Mouse (Mus musculus): ENCODE measurements around the gene Pcdh19. TPM values are rescaled to one million over a fixed set of nuclear protein-coding genes. Genes with fewer than 3 reads are reported as not detected.
"Not testable (repeated sequence)": the region's sequence is repeated elsewhere in the genome, so short reads cannot be mapped to it uniquely, and the experiment has no call there.

Gene Pcdh19
- polyA plus RNA-seq (2015; fragmentation: Nextera tagmentation; extraction: Ambion mirVana): 16.2 and 19.2 TPM in 2 replicates

GRCm38 (mm10) chrX:133688840-133689239, at the start of gene Pcdh19:
Gene Pcdh19 (minus strand): TSS chrX:133688987.
- ATAC-seq: peak; percentile 91
- H3K4me1 ChIP-seq: peaks cover 6% of the 10 kb centered on the region; the same call in 1 of the 2 replicates
- H3K27me3 ChIP-seq: no peaks in the 10 kb centered on the region
- H3K4me2 ChIP-seq: peak within 1 kb of the TSS; percentile 70
- no peaks in the 10 kb centered on the region for H3K36me3 ChIP-seq (ENCODE audit: poor library complexity, severe bottlenecking)
- H3K4me3 ChIP-seq: peak within 1 kb of the TSS; percentile 56
- H3K9ac ChIP-seq: peak within 1 kb of the TSS; percentile 77
- H3K27ac ChIP-seq: peak within 1 kb of the TSS; percentile 86
- H3K9me3 ChIP-seq (replicated peaks): no peaks in the 10 kb centered on the region
- WGBS: 36% methylated on average over 11 of the region's 26 CpGs

- H3K4me2 ChIP-seq: no peak overlapping the region
- no peak for ATAC-seq
- H3K27ac ChIP-seq: no peak overlapping the region
- H3K9ac ChIP-seq: no peak overlapping the region
- H3K9me3 ChIP-seq (replicated peaks): no peaks in the 10 kb centered on the region
- H3K4me1 ChIP-seq: no peaks in the 10 kb centered on the region
- no peak overlapping the region for H3K4me3 ChIP-seq
- 90% methylated on average over 2 of the region's 2 CpGs for WGBS
- no peaks in the 10 kb centered on the region for H3K36me3 ChIP-seq (ENCODE audit: poor library complexity, severe bottlenecking)
- H3K27me3 ChIP-seq: no peaks in the 10 kb centered on the region
Measured at GRCm38 (mm10) chrX:133735871-133736270, 47.1 kb upstream of the Pcdh19 start.

- Histone ChIP-seq H3K36me3 (ENCODE audit: poor library complexity, severe bottlenecking) (no peaks in the 10 kb centered on the region), H3K27ac (no peak overlapping the region), H3K4me2 (no peak overlapping the region), H3K9me3 (replicated peaks) (no peaks in the 10 kb centered on the region), H3K27me3 (no peaks in the 10 kb centered on the region), H3K9ac (no peak overlapping the region), H3K4me1 (no peaks in the 10 kb centered on the region), H3K4me3 (no peak overlapping the region)
- ATAC-seq: no peak
- WGBS: 54% methylated on average over 6 of the region's 6 CpGs
Measured at GRCm38 (mm10) chrX:133734984-133735383, 46.2 kb upstream of the Pcdh19 start.

GRCm38 (mm10) chrX:133721517-133721916, 32.7 kb upstream of the Pcdh19 start:
- 85% methylated on average over 3 of the region's 3 CpGs for WGBS
- no peak overlapping the region for H3K4me2 ChIP-seq
- no peaks in the 10 kb centered on the region for H3K36me3 ChIP-seq (ENCODE audit: poor library complexity, severe bottlenecking)
- no peaks in the 10 kb centered on the region for H3K27me3 ChIP-seq
- no peaks in the 10 kb centered on the region for H3K4me1 ChIP-seq
- H3K9ac ChIP-seq: no peak overlapping the region
- H3K27ac ChIP-seq: no peak overlapping the region
- H3K9me3 ChIP-seq (replicated peaks): no peaks in the 10 kb centered on the region
- H3K4me3 ChIP-seq: no peak overlapping the region
- no peak for ATAC-seq

- H3K27ac ChIP-seq: no peak overlapping the region
- no peak for ATAC-seq
- H3K27me3 ChIP-seq: no peaks in the 10 kb centered on the region
- no peak overlapping the region for H3K9ac ChIP-seq
- H3K36me3 ChIP-seq (ENCODE audit: poor library complexity, severe bottlenecking): no peaks in the 10 kb centered on the region
- no peak overlapping the region for H3K4me2 ChIP-seq
- no peaks in the 10 kb centered on the region for H3K9me3 ChIP-seq (replicated peaks)
- no peaks in the 10 kb centered on the region for H3K4me1 ChIP-seq
- 60% methylated on average over 2 of the region's 2 CpGs for WGBS
- H3K4me3 ChIP-seq: no peak overlapping the region
Measured at GRCm38 (mm10) chrX:133710621-133711020, 21.8 kb upstream of the Pcdh19 start.

- H3K4me2 ChIP-seq: no peak overlapping the region
- H3K27me3 ChIP-seq: no peaks in the 10 kb centered on the region
- H3K9ac ChIP-seq: no peak overlapping the region
- H3K4me3 ChIP-seq: no peak overlapping the region
- 90% methylated on average over 1 of the region's 1 CpGs for WGBS
- ATAC-seq: no peak
- no peaks in the 10 kb centered on the region for H3K36me3 ChIP-seq (ENCODE audit: poor library complexity, severe bottlenecking)
- no peaks in the 10 kb centered on the region for H3K4me1 ChIP-seq
- H3K27ac ChIP-seq: no peak overlapping the region
- no peaks in the 10 kb centered on the region for H3K9me3 ChIP-seq (replicated peaks)
Measured at GRCm38 (mm10) chrX:133702902-133703301, 14.1 kb upstream of the Pcdh19 start.

GRCm38 (mm10) chrX:133697871-133698270, 9.1 kb upstream of the Pcdh19 start:
- not testable (repeated sequence) for H3K9ac ChIP-seq; H3K9me3 ChIP-seq (replicated peaks); H3K36me3 ChIP-seq (ENCODE audit: poor library complexity, severe bottlenecking); H3K4me3 ChIP-seq; H3K4me1 ChIP-seq; H3K27ac ChIP-seq; ATAC-seq; H3K4me2 ChIP-seq; H3K27me3 ChIP-seq
- 74% methylated on average over 2 of the region's 4 CpGs for WGBS

GRCm38 (mm10) chrX:133696461-133696860, 7.7 kb upstream of the Pcdh19 start:
- no peak overlapping the region for H3K27ac ChIP-seq
- 51% methylated on average over 4 of the region's 4 CpGs for WGBS
- ATAC-seq: no peak
- no peak overlapping the region for H3K4me3 ChIP-seq
- H3K9me3 ChIP-seq (replicated peaks): no peaks in the 10 kb centered on the region
- no peak overlapping the region for H3K4me2 ChIP-seq
- H3K36me3 ChIP-seq (ENCODE audit: poor library complexity, severe bottlenecking): no peaks in the 10 kb centered on the region
- no peak overlapping the region for H3K9ac ChIP-seq
- no peaks in the 10 kb centered on the region for H3K4me1 ChIP-seq
- H3K27me3 ChIP-seq: no peaks in the 10 kb centered on the region

GRCm38 (mm10) chrX:133693037-133693760, 4.4 kb upstream of the Pcdh19 start:
- ATAC-seq: no peak
- Histone ChIP-seq H3K4me1 (no peaks in the 10 kb centered on the region), H3K4me3 (no peak overlapping the region), H3K27me3 (no peaks in the 10 kb centered on the region), H3K4me2 (no peak overlapping the region), H3K9me3 (replicated peaks) (no peaks in the 10 kb centered on the region), H3K27ac (no peak overlapping the region), H3K36me3 (ENCODE audit: poor library complexity, severe bottlenecking) (no peaks in the 10 kb centered on the region), H3K9ac (no peak overlapping the region)
- WGBS: 64% methylated on average over 5 of the region's 5 CpGs

GRCm38 (mm10) chrX:133692392-133692790, 3.6 kb upstream of the Pcdh19 start:
- H3K9me3 ChIP-seq (replicated peaks): no peaks in the 10 kb centered on the region
- no peak for ATAC-seq
- H3K27ac ChIP-seq: no peak overlapping the region
- H3K36me3 ChIP-seq (ENCODE audit: poor library complexity, severe bottlenecking): no peaks in the 10 kb centered on the region
- no peaks in the 10 kb centered on the region for H3K4me1 ChIP-seq
- no peak overlapping the region for H3K9ac ChIP-seq
- H3K27me3 ChIP-seq: no peaks in the 10 kb centered on the region
- WGBS: 40% methylated on average over 2 of the region's 2 CpGs
- no peak overlapping the region for H3K4me3 ChIP-seq
- H3K4me2 ChIP-seq: no peak overlapping the region

GRCm38 (mm10) chrX:133691581-133692391, 3.0 kb upstream of the Pcdh19 start:
- WGBS: 19% methylated on average over 12 of the region's 12 CpGs
- Histone ChIP-seq H3K27ac (peak overlapping the region; percentile 40; the same call in 1 of the 2 replicates), H3K9ac (peak overlapping the region; percentile 40; the same call in 1 of the 2 replicates), H3K4me1 (no peaks in the 10 kb centered on the region), H3K4me3 (peak overlapping the region; percentile 56), H3K36me3 (ENCODE audit: poor library complexity, severe bottlenecking) (no peaks in the 10 kb centered on the region), H3K9me3 (replicated peaks) (no peaks in the 10 kb centered on the region), H3K27me3 (no peaks in the 10 kb centered on the region), H3K4me2 (peak overlapping the region; percentile 70)
- ATAC-seq: no peak

- 26% methylated on average over 11 of the region's 11 CpGs for WGBS
Measured at GRCm38 (mm10) chrX:133690822-133691221, 2.0 kb upstream of the Pcdh19 start.

More at GRCm38 (mm10) chrX:133690822-133691221, 2.0 kb upstream of the Pcdh19 start:
- H3K27ac ChIP-seq: no peak overlapping the region
- peak overlapping the region; percentile 56 for H3K4me3 ChIP-seq
- no peaks in the 10 kb centered on the region for H3K9me3 ChIP-seq (replicated peaks)
- H3K27me3 ChIP-seq: no peaks in the 10 kb centered on the region
- no peak for ATAC-seq
- H3K4me2 ChIP-seq: peak overlapping the region; percentile 70
- no peaks in the 10 kb centered on the region for H3K36me3 ChIP-seq (ENCODE audit: poor library complexity, severe bottlenecking)
- peak overlapping the region; percentile 40; the same call in 1 of the 2 replicates for H3K9ac ChIP-seq
- H3K4me1 ChIP-seq: 0 out of 2 replicates have a peak, but pooled peaks cover 1% of the 10 kb centered on the region

Data from forebrain, embryonic 13.5 days (tissue).